Mouse (Mus musculus): ENCODE data around the gene Ube2a.

GRCm38 (mm10) chrX:36917749-36918148, 44.0 kb downstream of the Ube2a start:
- TF ChIP-seq CTCF (conservative IDR thresholded peaks at IDR 0.05; ENCODE audit: low read length) (no peak), POU5F1 (IDR thresholded peaks at IDR 0.05; ENCODE audit: borderline replicate concordance, low read length) (no peak)
